Mouse (Mus musculus) stomach, postnatal 0 days (tissue): Measurements from ENCODE around the gene Opcml.

Experiments
- CTCF ChIP-seq: IDR thresholded peaks from 2 replicates; pipeline ENCODE4 v1.5.1; 2016; ENCODE audit warnings: antibody characterized with exemption, low read depth, mild to moderate bottlenecking, moderate library complexity
- EP300 ChIP-seq: optimal IDR thresholded peaks from 2 replicates; pipeline ENCODE3; 2016; ENCODE audit warnings: antibody characterized with exemption

DNA sequence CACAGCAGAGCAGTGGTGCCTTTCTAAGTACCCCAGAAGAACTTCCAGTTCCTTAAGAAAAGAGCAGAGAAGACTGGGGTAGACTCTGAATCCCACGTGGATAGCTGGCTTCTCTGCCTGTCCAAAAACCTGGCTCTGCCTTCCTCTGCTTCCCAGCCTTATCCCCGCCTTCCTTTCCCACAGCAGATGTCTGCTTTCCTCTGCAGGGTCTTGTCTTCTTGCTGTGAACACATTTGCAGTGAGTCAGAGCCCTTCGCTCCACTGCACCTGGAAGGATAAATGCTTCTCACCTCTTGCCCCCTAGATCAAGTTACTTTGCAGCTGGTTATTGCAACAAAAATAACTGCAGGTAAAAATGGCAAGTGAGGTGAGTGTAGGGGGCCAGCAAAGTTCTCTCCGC is 290.1 kb downstream of the Opcml start:
- TF ChIP-seq CTCF (no peak), EP300 (no peak)
